Mouse (Mus musculus): ENCODE data around the gene Rere.
"Not testable (repeated sequence)": the region's sequence is repeated elsewhere in the genome, so short reads cannot be mapped to it uniquely, and the experiment has no call there.

The Rere gene

GRCm38 (mm10) chr4:150286980-150287379 lies 5.5 kb downstream of the Rere start:
- DNase-seq = no peak

GRCm38 (mm10) chr4:150287463-150287862 lies 6.0 kb downstream of the Rere start:
- not testable (repeated sequence) for DNase-seq

GRCm38 (mm10) chr4:150291900-150292299 lies 10.5 kb downstream of the Rere start:
- no peak for DNase-seq

GRCm38 (mm10) chr4:150294870-150295269 lies 13.4 kb downstream of the Rere start:
- DNase-seq = no peak

GRCm38 (mm10) chr4:150295966-150296365 lies 14.5 kb downstream of the Rere start:
- DNase-seq = no peak

- no peak for DNase-seq
These were observed 21.3 kb downstream of the Rere start for GRCm38 (mm10) chr4:150302726-150303125.

- no peak for DNase-seq
These were observed 25.3 kb downstream of the Rere start for GRCm38 (mm10) chr4:150306701-150307100.

GRCm38 (mm10) chr4:150307226-150307625 lies 25.8 kb downstream of the Rere start:
- DNase-seq = no peak

GRCm38 (mm10) chr4:150311431-150311830 lies 30.0 kb downstream of the Rere start:
- DNase-seq = no peak

- no peak for DNase-seq
These were observed 31.2 kb downstream of the Rere start for GRCm38 (mm10) chr4:150312646-150313045.

- DNase-seq = no peak
These were observed 33.9 kb downstream of the Rere start for GRCm38 (mm10) chr4:150315301-150315700.

GRCm38 (mm10) chr4:150316546-150316945 lies 35.1 kb downstream of the Rere start:
- DNase-seq = no peak

- no peak for DNase-seq
These were observed 43.8 kb downstream of the Rere start for GRCm38 (mm10) chr4:150325046-150325801.

- no peak for DNase-seq
These were observed 44.6 kb downstream of the Rere start for GRCm38 (mm10) chr4:150326005-150326404.

GRCm38 (mm10) chr4:150327476-150327875 lies 46.0 kb downstream of the Rere start:
- DNase-seq = no peak

GRCm38 (mm10) chr4:150333927-150334682 lies 52.7 kb downstream of the Rere start:
- DNase-seq = no peak

GRCm38 (mm10) chr4:150337260-150337659 lies 55.8 kb downstream of the Rere start:
- DNase-seq = no peak

- DNase-seq = peak; percentile 37
These were observed 57.6 kb downstream of the Rere start for GRCm38 (mm10) chr4:150338906-150339650.

- no peak for DNase-seq
These were observed 59.5 kb downstream of the Rere start for GRCm38 (mm10) chr4:150340796-150341525.

GRCm38 (mm10) chr4:150344526-150344925 lies 63.1 kb downstream of the Rere start:
- no peak for DNase-seq

- DNase-seq = no peak
These were observed 65.4 kb downstream of the Rere start for GRCm38 (mm10) chr4:150346651-150347386.

GRCm38 (mm10) chr4:150347387-150347672 lies 65.9 kb downstream of the Rere start:
- DNase-seq = no peak
